Mouse (Mus musculus): ENCODE data around the gene Nfkbid. TPM values are rescaled to one million over a fixed set of nuclear protein-coding genes. Genes with fewer than 3 reads are reported as not detected.
"Not testable (repeated sequence)": the region's sequence is repeated elsewhere in the genome, so short reads cannot be mapped to it uniquely, and the experiment has no call there.

Gene Nfkbid
- polyA plus RNA-seq, 1 experiment from 2014 or later, result 1.1 TPM

GRCm38 (mm10) chr7:30474999-30475398 lies 53.5 kb downstream of the Nfkbid start:
- Histone ChIP-seq H3K27me3 (ENCODE audit: control insufficient read depth, insufficient read depth, low read length) (no peaks in the 10 kb centered on the region), H3K36me3 (ENCODE audit: control insufficient read depth, insufficient read depth, low read length) (no peaks in the 10 kb centered on the region), H3K27ac (replicated peaks) (no peak overlapping the region), H3K4me1 (replicated peaks; ENCODE audit: control insufficient read depth, insufficient read depth) (no peaks in the 10 kb centered on the region), H3K9ac (ENCODE audit: low read length) (no peak overlapping the region), H3K4me3 (ENCODE audit: low read depth, low read length) (no peak overlapping the region), H3K9me3 (ENCODE audit: control insufficient read depth, low read length) (no peaks in the 10 kb centered on the region), H3K4me2 (replicated peaks; ENCODE audit: low read depth) (no peak overlapping the region)
- ATAC-seq (ENCODE audit: low FRiP score, low TSS enrichment) (no peak), DNase-seq (ENCODE audit: low spot score) (no peak)
- WGBS, result 39% methylated on average over 4 of the region's 4 CpGs
- TF ChIP-seq EP300 (optimal IDR thresholded peaks at IDR 0.05) (no peak), CTCF (IDR thresholded peaks at IDR 0.05; ENCODE audit: low read depth) (no peak)

- not testable (repeated sequence) for H3K27ac ChIP-seq (replicated peaks); H3K4me1 ChIP-seq (replicated peaks; ENCODE audit: control insufficient read depth, insufficient read depth); ATAC-seq (ENCODE audit: low FRiP score, low TSS enrichment); H3K4me2 ChIP-seq (replicated peaks; ENCODE audit: low read depth); DNase-seq (ENCODE audit: low spot score); H3K9ac ChIP-seq (ENCODE audit: low read length); H3K27me3 ChIP-seq (ENCODE audit: control insufficient read depth, insufficient read depth, low read length); H3K36me3 ChIP-seq (ENCODE audit: control insufficient read depth, insufficient read depth, low read length); H3K4me3 ChIP-seq (ENCODE audit: low read depth, low read length); H3K9me3 ChIP-seq (ENCODE audit: control insufficient read depth, low read length)
- WGBS, result 92% methylated on average over 7 of the region's 7 CpGs
Observed at GRCm38 (mm10) chr7:30476136-30476535, 54.6 kb downstream of the Nfkbid start.

GRCm38 (mm10) chr7:30477415-30478381 lies 56.2 kb downstream of the Nfkbid start:
- Histone ChIP-seq H3K9me3 (ENCODE audit: control insufficient read depth, low read length) (no peaks in the 10 kb centered on the region), H3K4me3 (ENCODE audit: low read depth, low read length) (no peak overlapping the region), H3K27me3 (ENCODE audit: control insufficient read depth, insufficient read depth, low read length) (no peaks in the 10 kb centered on the region), H3K4me2 (replicated peaks; ENCODE audit: low read depth) (peak overlapping the region; percentile 38), H3K4me1 (replicated peaks; ENCODE audit: control insufficient read depth, insufficient read depth) (no peaks in the 10 kb centered on the region), H3K9ac (ENCODE audit: low read length) (no peak overlapping the region), H3K36me3 (ENCODE audit: control insufficient read depth, insufficient read depth, low read length) (no peaks in the 10 kb centered on the region), H3K27ac (replicated peaks) (no peak overlapping the region)
- DNase-seq (ENCODE audit: low spot score) (peak; percentile 10), ATAC-seq (ENCODE audit: low FRiP score, low TSS enrichment) (no peak)
- WGBS, result 9% methylated on average over 26 of the region's 32 CpGs
- TF ChIP-seq EP300 (optimal IDR thresholded peaks at IDR 0.05), result no peak

Other genes starting within 250 kb of the Nfkbid start
- gene Cox7a1, start 237.6 kb upstream of the Nfkbid start, polyA plus RNA-seq (2015; fragmentation: Nextera tagmentation; extraction: Ambion mirVana), result 38.8 and 40.7 TPM in 2 replicates
- gene Capns1, start 222.9 kb upstream of the Nfkbid start, polyA plus RNA-seq (2015; fragmentation: Nextera tagmentation; extraction: Ambion mirVana), result 94.5 and 96.8 TPM in 2 replicates
- 98.2 and 106 TPM in 2 replicates for gene Polr2i, start 189.8 kb upstream of the Nfkbid start, polyA plus RNA-seq (2015; fragmentation: Nextera tagmentation; extraction: Ambion mirVana)
- gene Tbcb, start 189.5 kb upstream of the Nfkbid start, polyA plus RNA-seq (2015; fragmentation: Nextera tagmentation; extraction: Ambion mirVana), result 149 and 153 TPM in 2 replicates
- not detected in 2 replicates for gene Ovol3, start 186.0 kb upstream of the Nfkbid start, polyA plus RNA-seq (2015; fragmentation: Nextera tagmentation; extraction: Ambion mirVana)
- gene Thap8, start 141.6 kb upstream of the Nfkbid start, polyA plus RNA-seq (2015; fragmentation: Nextera tagmentation; extraction: Ambion mirVana), result 0.38 and 0.44 TPM in 2 replicates
- 2.4 TPM in 2 replicates for gene Wdr62, start 141.3 kb upstream of the Nfkbid start, polyA plus RNA-seq (2015; fragmentation: Nextera tagmentation; extraction: Ambion mirVana)
- gene Clip3, start 130.0 kb upstream of the Nfkbid start, polyA plus RNA-seq (2015; fragmentation: Nextera tagmentation; extraction: Ambion mirVana), result 9.6 and 10.2 TPM in 2 replicates
- gene Alkbh6, start 113.0 kb upstream of the Nfkbid start, polyA plus RNA-seq (2015; fragmentation: Nextera tagmentation; extraction: Ambion mirVana), result 55.4 and 58.8 TPM in 2 replicates
- 13.5 and 14.2 TPM in 2 replicates for gene Syne4, start 106.9 kb upstream of the Nfkbid start, polyA plus RNA-seq (2015; fragmentation: Nextera tagmentation; extraction: Ambion mirVana)
- not detected in 2 replicates for gene E130208F15Rik, start 100.0 kb upstream of the Nfkbid start, polyA plus RNA-seq (2015; fragmentation: Nextera tagmentation; extraction: Ambion mirVana)
- 19.1 and 20.2 TPM in 2 replicates for gene Sdhaf1, start 97.8 kb upstream of the Nfkbid start, polyA plus RNA-seq (2015; fragmentation: Nextera tagmentation; extraction: Ambion mirVana)
- gene Lrfn3, start 59.0 kb upstream of the Nfkbid start, polyA plus RNA-seq (2015; fragmentation: Nextera tagmentation; extraction: Ambion mirVana), result 2.9 and 3.3 TPM in 2 replicates
- 66.6 and 71.0 TPM in 2 replicates for gene Tyrobp, start 8.0 kb upstream of the Nfkbid start, polyA plus RNA-seq (2015; fragmentation: Nextera tagmentation; extraction: Ambion mirVana)
- 3.2 and 3.7 TPM in 2 replicates for gene Hcst, start 1.9 kb upstream of the Nfkbid start, polyA plus RNA-seq (2015; fragmentation: Nextera tagmentation; extraction: Ambion mirVana)
- 21.7 and 24.1 TPM in 2 replicates for gene Aplp1, start 23.8 kb downstream of the Nfkbid start, polyA plus RNA-seq (2015; fragmentation: Nextera tagmentation; extraction: Ambion mirVana)
- 0.18 TPM in 2 replicates for gene Kirrel2, start 36.0 kb downstream of the Nfkbid start, polyA plus RNA-seq (2015; fragmentation: Nextera tagmentation; extraction: Ambion mirVana)
- 0.16 and 0.25 TPM in 2 replicates for gene Nphs1, start 36.6 kb downstream of the Nfkbid start, polyA plus RNA-seq (2015; fragmentation: Nextera tagmentation; extraction: Ambion mirVana)
- 0.42 and 0.68 TPM in 2 replicates for gene Prodh2, start 71.9 kb downstream of the Nfkbid start, polyA plus RNA-seq (2015; fragmentation: Nextera tagmentation; extraction: Ambion mirVana)
- 1.5 and 1.6 TPM in 2 replicates for gene Arhgap33, start 113.3 kb downstream of the Nfkbid start, polyA plus RNA-seq (2015; fragmentation: Nextera tagmentation; extraction: Ambion mirVana)
- 66.4 and 75.7 TPM in 2 replicates for gene Hspb6, start 130.4 kb downstream of the Nfkbid start, polyA plus RNA-seq (2015; fragmentation: Nextera tagmentation; extraction: Ambion mirVana)
- gene Proser3, start 130.6 kb downstream of the Nfkbid start, polyA plus RNA-seq (2015; fragmentation: Nextera tagmentation; extraction: Ambion mirVana), result 2.2 and 2.3 TPM in 2 replicates
- 30.2 and 30.9 TPM in 2 replicates for gene Lin37, start 138.1 kb downstream of the Nfkbid start, polyA plus RNA-seq (2015; fragmentation: Nextera tagmentation; extraction: Ambion mirVana)
- gene U2af1l4, start 141.6 kb downstream of the Nfkbid start, polyA plus RNA-seq (2015; fragmentation: Nextera tagmentation; extraction: Ambion mirVana), result 60.5 and 63.9 TPM in 2 replicates
- 2.5 and 2.6 TPM in 2 replicates for gene Gm49396, start 141.6 kb downstream of the Nfkbid start, polyA plus RNA-seq (2015; fragmentation: Nextera tagmentation; extraction: Ambion mirVana)
- 185 and 197 TPM in 2 replicates for gene Psenen, start 141.9 kb downstream of the Nfkbid start, polyA plus RNA-seq (2015; fragmentation: Nextera tagmentation; extraction: Ambion mirVana)
- gene Igflr1, start 143.7 kb downstream of the Nfkbid start, polyA plus RNA-seq (2015; fragmentation: Nextera tagmentation; extraction: Ambion mirVana), result 1.3 and 1.4 TPM in 2 replicates
- gene Kmt2b, start 167.0 kb downstream of the Nfkbid start, polyA plus RNA-seq (2015; fragmentation: Nextera tagmentation; extraction: Ambion mirVana), result 3.3 and 3.7 TPM in 2 replicates
- 1.6 and 1.8 TPM in 2 replicates for gene Zbtb32, start 177.2 kb downstream of the Nfkbid start, polyA plus RNA-seq (2015; fragmentation: Nextera tagmentation; extraction: Ambion mirVana)
- 0.71 and 0.92 TPM in 2 replicates for gene Upk1a, start 191.1 kb downstream of the Nfkbid start, polyA plus RNA-seq (2015; fragmentation: Nextera tagmentation; extraction: Ambion mirVana)
- 1,340 and 1,422 TPM in 2 replicates for gene Cox6b1, start 204.4 kb downstream of the Nfkbid start, polyA plus RNA-seq (2015; fragmentation: Nextera tagmentation; extraction: Ambion mirVana)
- gene Etv2, start 214.1 kb downstream of the Nfkbid start, polyA plus RNA-seq (2015; fragmentation: Nextera tagmentation; extraction: Ambion mirVana), result not detected in 2 replicates
- 88.1 and 93.2 TPM in 2 replicates for gene Rbm42, start 228.6 kb downstream of the Nfkbid start, polyA plus RNA-seq (2015; fragmentation: Nextera tagmentation; extraction: Ambion mirVana)
- gene Haus5, start 243.3 kb downstream of the Nfkbid start, polyA plus RNA-seq (2015; fragmentation: Nextera tagmentation; extraction: Ambion mirVana), result 10.8 and 11.7 TPM in 2 replicates
- 0.21 TPM in 1 of 2 replicates, not detected in the other for gene Pmis2, start 249.9 kb downstream of the Nfkbid start, polyA plus RNA-seq (2015; fragmentation: Nextera tagmentation; extraction: Ambion mirVana)